Mouse (Mus musculus) cerebellum, adult 11-12 months (tissue): ENCODE measurements around the gene H1fx.
"Not testable (repeated sequence)": the region's sequence is repeated elsewhere in the genome, so short reads cannot be mapped to it uniquely, and the experiment has no call there.

Source experiments
- DNase-seq: peaks from one replicate; pipeline ENCODE4 v3.0.0; 2022

The H1fx gene

DNA sequence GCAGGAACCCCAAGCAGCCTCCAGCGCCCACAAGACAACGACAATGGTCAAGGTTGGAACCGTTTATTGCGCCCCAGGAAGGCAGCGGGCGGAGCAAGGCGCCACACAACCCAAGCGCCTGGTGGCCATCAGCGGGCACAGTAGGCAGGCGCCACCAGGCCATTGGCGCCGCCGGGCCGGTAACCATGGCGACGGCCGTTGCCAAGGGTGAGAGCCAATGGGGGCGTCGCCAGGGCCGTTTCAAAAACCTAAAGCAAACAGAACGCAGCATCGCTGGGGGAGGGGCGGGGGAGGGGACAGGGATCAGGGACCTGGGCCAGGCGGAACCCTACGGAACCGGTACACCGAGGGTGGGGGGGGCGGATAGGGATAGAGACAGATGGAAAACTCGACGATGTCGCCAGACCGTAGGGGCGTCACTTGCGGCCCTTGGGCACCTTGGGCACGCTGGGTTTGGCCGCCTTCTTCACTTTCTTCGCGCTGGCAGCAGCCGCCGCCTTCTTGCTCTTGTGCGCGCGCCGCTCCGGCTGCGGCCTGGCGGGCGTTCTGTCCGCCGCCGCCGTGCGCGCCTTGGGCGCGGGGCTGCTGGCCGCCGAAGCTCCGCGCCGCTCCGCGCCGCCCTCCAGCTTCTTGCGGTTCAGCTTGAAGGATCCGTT lies 935 bp downstream of the H1fx start:
- DNase-seq: peak; percentile 84

DNA sequence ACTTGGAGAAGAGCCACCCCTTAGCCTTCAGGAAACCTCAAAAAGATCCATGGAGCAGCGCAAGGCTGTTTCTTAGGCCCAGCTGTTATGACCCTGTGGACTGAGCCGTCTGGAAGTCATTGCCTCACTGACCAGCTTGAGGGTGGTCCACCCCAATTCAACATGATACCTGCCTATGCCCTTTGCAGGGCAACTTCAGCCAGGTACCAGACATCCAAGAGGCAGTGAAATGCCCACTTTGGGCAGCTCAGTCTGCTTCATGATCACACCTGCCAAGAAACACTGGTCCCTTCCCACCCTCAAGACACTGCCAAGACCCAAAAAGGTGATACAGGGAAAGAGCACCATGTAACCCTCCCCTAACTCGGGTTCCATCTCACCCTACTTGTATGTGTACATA lies 1.7 kb downstream of the H1fx start:
- no peak for DNase-seq

DNA sequence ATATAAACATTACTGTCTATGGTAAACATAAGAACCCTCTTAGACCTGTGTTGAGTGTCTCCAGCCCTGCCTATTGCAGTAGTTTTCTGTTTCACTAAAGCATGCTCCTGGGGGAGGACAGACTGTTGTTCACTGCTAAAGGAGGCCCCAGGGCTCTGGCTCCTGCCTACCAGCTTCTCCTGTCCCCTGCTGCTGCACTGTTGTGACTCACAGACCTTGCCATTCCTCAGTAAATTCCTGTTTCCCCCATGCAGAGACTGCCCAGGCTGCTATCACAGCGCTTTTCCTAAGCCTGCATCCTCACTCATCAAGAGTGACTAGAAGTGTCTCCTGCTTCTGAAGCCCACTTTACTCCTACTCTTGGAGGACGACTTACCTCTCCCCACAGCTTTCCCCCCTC lies 11.4 kb downstream of the H1fx start:
- no peak for DNase-seq

DNA sequence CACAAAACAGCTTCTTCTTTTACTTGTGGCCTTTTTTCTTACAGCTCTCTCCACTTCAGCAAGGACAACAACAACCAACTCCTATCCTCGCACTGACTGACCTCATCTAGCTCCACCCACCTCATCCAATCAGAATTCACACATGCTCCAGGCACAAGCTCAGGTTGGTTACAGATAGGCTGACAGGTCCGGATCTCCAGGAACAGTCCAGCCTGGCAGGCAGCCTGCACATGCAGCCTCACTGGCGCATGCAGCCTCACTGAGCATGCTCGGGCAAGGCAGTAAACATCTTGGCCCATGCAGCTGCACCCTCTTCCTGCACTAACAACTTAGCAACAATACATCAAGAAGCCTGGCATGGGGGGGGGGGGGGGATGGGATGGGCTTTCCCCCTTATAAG lies 19.0 kb downstream of the H1fx start:
- DNase-seq: not testable (repeated sequence)

DNA sequence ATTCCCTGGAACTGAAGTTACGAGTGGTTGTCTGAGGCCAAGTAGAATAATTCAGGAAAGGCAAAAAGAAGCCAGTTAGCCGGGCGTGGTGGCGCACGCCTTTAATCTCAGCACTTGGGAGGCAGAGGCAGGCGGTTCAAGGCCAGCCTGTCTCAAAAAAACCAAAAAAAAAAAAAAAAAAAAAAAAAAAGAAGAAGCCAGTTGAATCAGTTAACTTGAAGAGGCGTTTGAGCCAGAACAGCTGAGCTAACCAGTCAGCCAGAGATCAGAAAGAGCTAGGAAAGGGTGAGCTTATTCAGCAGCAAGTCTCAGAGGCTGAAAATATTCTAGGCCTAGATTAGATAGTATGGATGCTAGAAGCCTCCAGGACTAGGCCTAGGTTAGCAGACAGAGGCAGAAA lies 39.3 kb downstream of the H1fx start:
- no peak for DNase-seq

DNA sequence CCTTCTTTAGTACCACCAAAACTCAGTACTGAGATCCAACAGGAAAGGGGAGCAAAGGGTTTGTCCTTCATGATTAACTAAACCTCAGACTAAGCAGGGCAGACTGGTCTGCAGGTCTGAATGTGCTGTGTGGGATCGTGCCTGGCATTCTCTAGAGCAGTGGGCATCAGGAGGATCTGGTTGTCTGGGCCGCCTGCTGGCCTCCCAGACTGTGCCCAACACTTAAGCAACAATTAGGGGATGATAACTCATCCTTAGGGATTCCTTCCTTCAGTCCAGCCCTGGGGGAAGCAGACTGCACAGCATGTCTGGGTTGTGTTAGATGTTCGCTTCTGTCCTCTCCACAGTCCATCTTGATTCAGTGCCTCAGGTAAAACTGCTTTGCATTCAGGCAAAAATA lies 42.5 kb downstream of the H1fx start:
- DNase-seq: no peak

DNA sequence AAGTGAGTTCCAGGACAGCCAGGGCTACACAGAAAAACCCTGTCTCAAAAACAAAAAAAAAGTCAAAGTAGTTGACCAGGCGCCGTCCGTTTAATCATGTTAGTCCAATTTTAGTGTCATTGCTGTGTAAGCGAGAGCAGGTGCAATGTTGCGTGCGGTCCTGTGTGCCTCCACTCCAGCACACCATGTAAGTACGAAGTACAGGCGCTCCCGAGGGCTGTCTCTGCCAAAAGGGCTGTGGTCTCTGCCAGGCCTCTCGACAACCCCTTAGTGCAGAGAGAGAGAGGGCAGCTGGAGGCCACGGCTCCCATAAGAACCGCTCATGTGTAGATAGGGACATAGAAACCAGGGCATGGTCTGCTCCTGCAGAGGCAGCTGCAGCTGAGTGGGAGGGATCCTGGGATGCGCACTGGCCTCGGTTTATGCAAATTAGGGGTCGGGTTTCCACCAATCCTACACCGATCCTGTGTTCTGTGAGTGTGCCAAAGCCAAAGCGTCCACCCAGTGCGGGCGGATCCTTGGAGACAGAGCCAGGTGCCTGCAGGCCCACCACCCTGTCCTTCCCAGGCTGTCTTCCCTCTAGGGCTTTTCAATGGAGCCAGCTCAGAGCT lies 44.2 kb downstream of the H1fx start:
- DNase-seq: no peak

DNA sequence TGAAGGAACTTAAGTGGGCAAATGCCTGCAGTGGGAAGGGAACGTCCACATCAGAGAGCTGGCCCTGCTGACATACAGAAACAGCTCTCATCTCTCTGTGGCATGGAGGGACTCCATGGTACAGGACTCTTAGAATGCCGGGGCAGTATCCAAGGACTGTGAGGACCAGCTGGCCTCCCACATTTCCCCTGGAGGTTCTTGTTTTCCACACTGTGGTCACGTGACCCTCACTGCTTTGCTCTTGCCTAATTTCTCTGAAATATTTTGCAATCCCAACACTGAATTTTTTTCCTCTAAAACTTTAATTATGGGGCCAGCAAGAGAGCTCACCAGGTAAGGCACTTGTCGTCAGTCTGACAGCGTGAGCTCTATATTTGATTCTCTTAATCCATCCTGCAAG lies 46.4 kb downstream of the H1fx start:
- no peak for DNase-seq
